Mouse (Mus musculus) C3H10T1/2 (cell line): ENCODE results near the gene Xbp1. TPM values are rescaled to one million over a fixed set of nuclear protein-coding genes. Genes with fewer than 3 reads are reported as not detected.

Source experiments
- polyA plus RNA-seq, 2 experiments: library from polyadenylated mRNA; unstranded; fragments of >200 nt; fragmentation: generic; extraction: Trizol; gene quantifications; one replicate each; pipeline ENCODE4 v1.2.1; 2012; ENCODE audit warnings: missing spikeins in 2 of 2

The Xbp1 gene
- polyA plus RNA-seq = 10 to 100 TPM; 27.9 to 40.2 TPM

DNA sequence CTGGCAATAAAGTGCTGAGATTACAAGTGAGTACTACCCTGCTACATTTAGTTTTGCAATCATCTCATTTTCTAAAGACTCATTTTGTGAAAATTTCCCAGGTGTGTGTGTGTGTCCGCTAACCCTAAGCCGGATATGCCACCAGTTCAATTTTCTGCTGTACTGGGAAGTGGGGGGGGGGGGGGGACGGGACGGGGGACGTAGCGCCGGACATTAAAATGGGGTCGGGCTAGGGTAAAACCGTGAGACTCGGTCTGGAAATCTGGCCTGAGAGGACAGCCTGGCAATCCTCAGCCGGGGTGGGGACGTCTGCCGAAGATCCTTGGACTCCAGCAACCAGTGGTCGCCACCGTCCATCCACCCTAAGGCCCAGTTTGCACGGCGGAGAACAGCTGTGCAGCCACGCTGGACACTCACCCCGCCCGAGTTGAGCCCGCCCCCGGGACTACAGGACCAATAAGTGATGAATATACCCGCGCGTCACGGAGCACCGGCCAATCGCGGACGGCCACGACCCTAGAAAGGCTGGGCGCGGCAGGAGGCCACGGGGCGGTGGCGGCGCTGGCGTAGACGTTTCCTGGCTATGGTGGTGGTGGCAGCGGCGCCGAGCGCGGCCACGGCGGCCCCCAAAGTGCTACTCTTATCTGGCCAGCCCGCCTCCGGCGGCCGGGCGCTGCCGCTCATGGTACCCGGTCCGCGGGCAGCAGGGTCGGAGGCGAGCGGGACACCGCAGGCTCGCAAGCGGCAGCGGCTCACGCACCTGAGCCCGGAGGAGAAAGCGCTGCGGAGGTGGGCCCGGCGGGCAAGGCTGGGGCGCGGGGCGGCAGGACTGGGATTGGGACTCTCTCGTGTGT, at the start of gene Xbp1:
Xbp1 (plus strand) TSS at position 248 of the 854 bp plus-strand sequence.

GRCm38 (mm10) chr11:5541799-5542481, 21.5 kb downstream of the Xbp1 start, which contains the start of gene Ccdc117:
Gene Ccdc117 (minus strand): TSS chr11:5542187.

GRCm38 (mm10) chr11:5569474-5569873, 49.0 kb downstream of the Xbp1 start, which contains the start of gene Ankrd36:
Gene Ankrd36 (plus strand): TSS chr11:5569684.

Other genes with a start within 250 kb of the Xbp1 start
- 1 to 10 TPM in 1 of 2 experiments, under 1 TPM in 1; 0.42 to 1.6 TPM for gene Znrf3, start 75.8 kb upstream of the Xbp1 start, polyA plus RNA-seq
- gene Ccdc117, start 21.5 kb downstream of the Xbp1 start, polyA plus RNA-seq = 1 to 10 TPM in 1 of 2 experiments, under 1 TPM in 1; 0.71 to 7.8 TPM
- gene Ankrd36, start 49.0 kb downstream of the Xbp1 start, polyA plus RNA-seq = not detected
- gene Mrps24, start 195.0 kb downstream of the Xbp1 start, polyA plus RNA-seq = 100 to 1,000 TPM; 205 to 296 TPM
- gene Urgcp, start 241.7 kb downstream of the Xbp1 start, polyA plus RNA-seq = 10 to 100 TPM; 26.6 to 32.9 TPM